Mouse (Mus musculus): Measurements from ENCODE around the gene Cux1. TPM values are rescaled to one million over a fixed set of nuclear protein-coding genes. Genes with fewer than 3 reads are reported as not detected.
"Not testable (repeated sequence)": the region's sequence is repeated elsewhere in the genome, so short reads cannot be mapped to it uniquely, and the experiment has no call there.

Cux1 gene
- polyA plus RNA-seq, 1 experiment from 2014 or later, result 82.3 TPM

- no peak overlapping the region for H3K4me2 ChIP-seq
- no peaks in the 10 kb centered on the region for H3K4me1 ChIP-seq (replicated peaks)
- no peak for ATAC-seq (ENCODE audit: insufficient number of reproducible peaks, insufficient read depth, low FRiP score, low TSS enrichment, low read depth)
- H3K27ac ChIP-seq, result no peak overlapping the region
- WGBS, result 90% methylated on average over 5 of the region's 5 CpGs
- no peak overlapping the region for H3K4me3 ChIP-seq (replicated peaks)
- peaks cover 8% of the 10 kb centered on the region; the same call in 1 of the 2 replicates for H3K9me3 ChIP-seq
- H3K36me3 ChIP-seq, result peaks cover 24% of the 10 kb centered on the region
- H3K9ac ChIP-seq (replicated peaks), result no peak overlapping the region
- H3K27me3 ChIP-seq, result no peaks in the 10 kb centered on the region
These were observed 351.3 kb downstream of the Cux1 start for GRCm38 (mm10) chr5:136215958-136216357.

DNA sequence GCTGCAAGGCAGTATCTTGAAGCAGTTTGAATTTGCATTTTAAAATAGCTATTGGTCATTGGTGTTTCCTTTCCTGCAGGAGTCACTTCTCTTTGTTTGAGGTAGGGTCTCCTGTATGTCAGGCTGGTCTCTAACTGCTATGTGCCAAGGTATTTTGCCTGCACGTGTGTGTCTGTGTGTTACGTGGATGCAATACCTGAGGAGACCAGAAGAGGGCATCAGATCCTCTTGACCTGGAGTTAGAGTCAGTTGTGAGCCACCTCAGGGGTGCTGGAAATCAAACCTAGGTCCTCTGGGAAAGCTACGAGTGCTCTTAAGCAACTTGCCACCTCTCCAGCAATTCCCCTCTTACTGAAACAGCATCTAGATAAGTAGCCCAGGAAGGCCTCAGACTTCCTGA is 352.1 kb downstream of the Cux1 start:
- Histone ChIP-seq H3K4me3 (replicated peaks) (no peak overlapping the region), H3K36me3 (peaks cover 18% of the 10 kb centered on the region), H3K9ac (replicated peaks) (no peak overlapping the region), H3K4me2 (no peak overlapping the region), H3K27me3 (no peaks in the 10 kb centered on the region), H3K4me1 (replicated peaks) (no peaks in the 10 kb centered on the region), H3K9me3 (peaks cover 8% of the 10 kb centered on the region; the same call in 1 of the 2 replicates), H3K27ac (no peak overlapping the region)
- 87% methylated on average over 3 of the region's 3 CpGs for WGBS
- no peak for ATAC-seq (ENCODE audit: insufficient number of reproducible peaks, insufficient read depth, low FRiP score, low TSS enrichment, low read depth)

GRCm38 (mm10) chr5:136213716-136214115 is 353.6 kb downstream of the Cux1 start:
- Histone ChIP-seq H3K27ac (no peak overlapping the region), H3K4me3 (replicated peaks) (no peak overlapping the region), H3K9ac (replicated peaks) (no peak overlapping the region), H3K27me3 (no peaks in the 10 kb centered on the region), H3K4me1 (replicated peaks) (no peaks in the 10 kb centered on the region), H3K36me3 (peaks cover 8% of the 10 kb centered on the region), H3K9me3 (peaks cover 8% of the 10 kb centered on the region; the same call in 1 of the 2 replicates), H3K4me2 (no peak overlapping the region)
- 84% methylated on average over 5 of the region's 5 CpGs for WGBS
- no peak for ATAC-seq (ENCODE audit: insufficient number of reproducible peaks, insufficient read depth, low FRiP score, low TSS enrichment, low read depth)

DNA sequence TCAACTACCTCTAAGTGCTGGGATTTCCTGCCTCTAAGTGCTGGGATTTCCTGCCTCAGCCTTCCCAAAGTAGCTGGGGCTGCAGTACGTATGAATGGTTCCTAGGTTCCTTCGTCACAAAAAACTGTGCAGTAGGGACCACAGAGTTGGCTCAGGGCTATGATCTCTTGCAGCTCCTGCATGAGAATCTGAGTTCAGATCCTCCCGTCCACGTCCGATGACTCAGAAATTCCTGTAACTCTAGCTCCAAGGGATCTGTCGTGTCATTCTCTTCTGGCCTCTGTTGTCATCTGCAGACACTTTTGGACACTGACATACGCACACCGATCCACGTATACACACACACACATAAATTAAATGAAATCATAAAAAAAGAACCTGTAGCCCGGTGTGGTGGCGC is 354.6 kb downstream of the Cux1 start:
- no peak for ATAC-seq (ENCODE audit: insufficient number of reproducible peaks, insufficient read depth, low FRiP score, low TSS enrichment, low read depth)
- no peak overlapping the region for H3K27ac ChIP-seq
- no peaks in the 10 kb centered on the region for H3K4me1 ChIP-seq (replicated peaks)
- H3K4me2 ChIP-seq, result no peak overlapping the region
- H3K27me3 ChIP-seq, result no peaks in the 10 kb centered on the region
- H3K36me3 ChIP-seq, result no peaks in the 10 kb centered on the region
- 92% methylated on average over 11 of the region's 11 CpGs for WGBS
- no peak overlapping the region for H3K9ac ChIP-seq (replicated peaks)
- H3K9me3 ChIP-seq, result peaks cover 8% of the 10 kb centered on the region; the same call in 1 of the 2 replicates
- no peak overlapping the region for H3K4me3 ChIP-seq (replicated peaks)

GRCm38 (mm10) chr5:136211341-136212102 is 355.8 kb downstream of the Cux1 start:
- ATAC-seq (ENCODE audit: insufficient number of reproducible peaks, insufficient read depth, low FRiP score, low TSS enrichment, low read depth); H3K4me1 ChIP-seq (replicated peaks): not testable (repeated sequence)

DNA sequence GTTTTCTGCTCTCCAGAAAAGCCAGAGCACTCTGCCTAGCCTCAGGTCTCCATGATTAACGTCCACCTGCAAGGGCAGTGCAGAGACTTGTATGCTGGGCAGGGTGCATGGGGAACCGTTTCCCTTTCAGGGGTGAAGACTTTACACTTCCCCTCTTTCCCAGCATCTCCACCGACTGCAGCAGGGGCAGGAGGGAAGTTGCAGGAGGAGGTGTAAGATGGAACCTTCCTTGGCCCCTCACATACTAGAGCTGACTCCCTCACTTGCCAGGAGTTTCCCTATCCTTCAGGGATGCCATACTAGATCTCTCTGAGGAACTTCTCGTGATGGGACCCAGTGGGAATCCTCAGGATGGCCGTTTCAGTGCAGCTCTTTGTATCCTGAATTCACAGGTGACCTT is 356.7 kb downstream of the Cux1 start:
- ATAC-seq (ENCODE audit: insufficient number of reproducible peaks, insufficient read depth, low FRiP score, low TSS enrichment, low read depth), result no peak
- Histone ChIP-seq H3K9me3 (0 out of 2 replicates have a peak, but pooled peaks cover 5% of the 10 kb centered on the region), H3K4me3 (replicated peaks) (no peak overlapping the region), H3K27ac (no peak overlapping the region), H3K9ac (replicated peaks) (no peak overlapping the region), H3K4me2 (no peak overlapping the region), H3K27me3 (no peaks in the 10 kb centered on the region), H3K36me3 (no peaks in the 10 kb centered on the region), H3K4me1 (replicated peaks) (no peaks in the 10 kb centered on the region)
- WGBS, result 69% methylated on average over 5 of the region's 5 CpGs

More at GRCm38 (mm10) chr5:136211341-136212102, 355.8 kb downstream of the Cux1 start:
- H3K4me2 ChIP-seq; H3K4me3 ChIP-seq (replicated peaks); H3K36me3 ChIP-seq; H3K9ac ChIP-seq (replicated peaks); H3K9me3 ChIP-seq; H3K27me3 ChIP-seq; H3K27ac ChIP-seq: not testable (repeated sequence)
- 94% methylated on average over 14 of the region's 14 CpGs for WGBS

DNA sequence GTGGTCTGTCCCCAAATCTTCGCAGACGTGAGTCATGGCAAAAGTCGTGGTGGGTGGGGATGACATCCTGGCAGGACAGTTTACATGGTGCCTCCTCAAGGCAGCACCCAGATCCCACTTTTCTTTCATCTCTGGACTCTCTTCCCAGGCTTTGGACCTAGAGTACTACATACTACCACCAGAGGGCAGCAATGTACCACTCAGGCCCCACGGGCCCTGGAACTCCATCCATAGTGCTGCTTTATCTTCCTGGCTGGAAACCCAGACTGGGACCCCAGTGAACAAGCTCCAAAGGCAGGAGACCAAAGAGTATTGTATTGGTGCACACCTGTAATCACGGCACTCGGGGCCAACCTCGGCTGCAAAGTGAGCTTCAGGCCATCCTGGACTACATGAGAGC is 365.5 kb downstream of the Cux1 start:
- Histone ChIP-seq H3K4me3 (replicated peaks) (no peak overlapping the region), H3K9ac (replicated peaks) (no peak overlapping the region), H3K9me3 (peaks cover 5% of the 10 kb centered on the region; the same call in 1 of the 2 replicates), H3K4me1 (replicated peaks) (peaks cover 12% of the 10 kb centered on the region), H3K27ac (no peak overlapping the region), H3K27me3 (no peaks in the 10 kb centered on the region), H3K36me3 (peaks cover 5% of the 10 kb centered on the region), H3K4me2 (no peak overlapping the region)
- peak; percentile 50; the same call in 1 of the 2 replicates for ATAC-seq (ENCODE audit: insufficient number of reproducible peaks, insufficient read depth, low FRiP score, low TSS enrichment, low read depth)
- WGBS, result 36% methylated on average over 7 of the region's 7 CpGs

GRCm38 (mm10) chr5:136199526-136199925 is 367.8 kb downstream of the Cux1 start:
- H3K36me3 ChIP-seq, result peaks cover 28% of the 10 kb centered on the region
- WGBS, result 34% methylated on average over 11 of the region's 11 CpGs
- H3K27me3 ChIP-seq, result no peaks in the 10 kb centered on the region
- H3K4me3 ChIP-seq (replicated peaks), result peak overlapping the region; percentile 98
- H3K27ac ChIP-seq, result no peak overlapping the region; the same call in 1 of the 2 replicates
- peaks cover 12% of the 10 kb centered on the region for H3K4me1 ChIP-seq (replicated peaks)
- peak overlapping the region; percentile 57 for H3K4me2 ChIP-seq
- peaks cover 5% of the 10 kb centered on the region; the same call in 1 of the 2 replicates for H3K9me3 ChIP-seq
- ATAC-seq (ENCODE audit: insufficient number of reproducible peaks, insufficient read depth, low FRiP score, low TSS enrichment, low read depth), result no peak
- H3K9ac ChIP-seq (replicated peaks), result peak overlapping the region; percentile 89; the same call in 1 of the 2 replicates

- Histone ChIP-seq H3K9me3 (peaks cover 2% of the 10 kb centered on the region; the same call in 1 of the 2 replicates), H3K36me3 (peaks cover 36% of the 10 kb centered on the region), H3K9ac (replicated peaks) (peak within 1 kb of the TSS; percentile 89), H3K27me3 (no peaks in the 10 kb centered on the region), H3K27ac (peak within 1 kb of the TSS; percentile 70; the same call in 1 of the 2 replicates), H3K4me3 (replicated peaks) (peak within 1 kb of the TSS; percentile 98), H3K4me2 (peak within 1 kb of the TSS; percentile 96), H3K4me1 (replicated peaks) (peaks cover 12% of the 10 kb centered on the region)
- under 1% methylated on average over 62 of the region's 62 CpGs for whole genome bisulfite sequencing
- peak; percentile 82 for ATAC-seq (ENCODE audit: insufficient number of reproducible peaks, insufficient read depth, low FRiP score, low TSS enrichment, low read depth)
These were observed 368.6 kb downstream of the Cux1 start, which contains the start of gene Prkrip1 for GRCm38 (mm10) chr5:136198474-136199391. Gene Prkrip1 (minus strand): TSS chr5:136198963.
